Mouse (Mus musculus) erythroblast, adult 5-6 weeks (primary cell): Measurements from ENCODE around the gene Cdk2ap1. TPM values are rescaled to one million over a fixed set of nuclear protein-coding genes. Genes with fewer than 3 reads are reported as not detected.
"Not testable (repeated sequence)": the region's sequence is repeated elsewhere in the genome, so short reads cannot be mapped to it uniquely, and the experiment has no call there.

Experiments used
- ATAC-seq: replicated peaks from 2 replicates; pipeline ENCODE4 v1.8.0; 2016; ENCODE audit warnings: moderate number of reproducible peaks, mild to moderate bottlenecking, moderate TSS enrichment, inconsistent platforms; ENCODE audit not compliant: poor library complexity, low FRiP score, severe bottlenecking
- total RNA-seq, 2 experiments: library from RNA; stranded (forward) in 1 of 2; stranded (reverse) in 1 of 2; fragments of 150-400 nt in 1 of 2; fragments of 200-764, 138-1000 nt in 1 of 2; gene quantifications; 2 replicates each; pipeline versions ENCODE4 v1.2.3 to v1.2.4; 2015 to 2017; ENCODE audit warnings: low replicate concordance in 2 of 2

Cdk2ap1 gene
- total RNA-seq, 2 experiments from 2014 or later = 55.1 to 56.3 TPM

- ATAC-seq = no peak
Observed at GRCm38 (mm10) chr5:124300132-124300531, 62.8 kb downstream of the Cdk2ap1 start.

- not testable (repeated sequence) for ATAC-seq
Observed at GRCm38 (mm10) chr5:124299307-124299706, 63.6 kb downstream of the Cdk2ap1 start.

GRCm38 (mm10) chr5:124296475-124296874 lies 66.4 kb downstream of the Cdk2ap1 start:
- ATAC-seq = no peak

Other genes starting within 250 kb of the Cdk2ap1 start
- gene Arl6ip4, start 247.0 kb downstream of the Cdk2ap1 start, total RNA-seq (2015; ENCODE audit: low replicate concordance) = 18.4 and 22.9 TPM in 2 replicates
- 12.2 and 65.1 TPM in 2 replicates for gene Arl6ip4, start 247.0 kb downstream of the Cdk2ap1 start, total RNA-seq (2017; ENCODE audit: low replicate concordance)
- gene Pitpnm2, start 113.3 kb downstream of the Cdk2ap1 start, total RNA-seq (2015; ENCODE audit: low replicate concordance) = 0.42 and 1.9 TPM in 2 replicates
- 0.28 and 1.0 TPM in 2 replicates for gene Pitpnm2, start 113.3 kb downstream of the Cdk2ap1 start, total RNA-seq (2017; ENCODE audit: low replicate concordance)
- 3.1 and 14.4 TPM in 2 replicates for gene Mphosph9, start 35.1 kb downstream of the Cdk2ap1 start, total RNA-seq (2015; ENCODE audit: low replicate concordance)
- gene Mphosph9, start 35.1 kb downstream of the Cdk2ap1 start, total RNA-seq (2017; ENCODE audit: low replicate concordance) = 7.8 and 28.5 TPM in 2 replicates
- gene 2810006K23Rik, start 35.0 kb downstream of the Cdk2ap1 start, total RNA-seq (2015; ENCODE audit: low replicate concordance) = 2.3 and 2.9 TPM in 2 replicates
- gene 2810006K23Rik, start 35.0 kb downstream of the Cdk2ap1 start, total RNA-seq (2017; ENCODE audit: low replicate concordance) = 3.1 and 3.3 TPM in 2 replicates
- 23.4 and 29.4 TPM in 2 replicates for gene Sbno1, start 62.9 kb upstream of the Cdk2ap1 start, total RNA-seq (2015; ENCODE audit: low replicate concordance)
- gene Sbno1, start 62.9 kb upstream of the Cdk2ap1 start, total RNA-seq (2017; ENCODE audit: low replicate concordance) = 30.7 and 71.1 TPM in 2 replicates
- gene Kmt5a, start 76.8 kb upstream of the Cdk2ap1 start, total RNA-seq (2015; ENCODE audit: low replicate concordance) = 89.3 and 92.4 TPM in 2 replicates
- gene Kmt5a, start 76.8 kb upstream of the Cdk2ap1 start, total RNA-seq (2017; ENCODE audit: low replicate concordance) = 105 and 107 TPM in 2 replicates
- gene Rilpl2, start 115.3 kb upstream of the Cdk2ap1 start, total RNA-seq (2015; ENCODE audit: low replicate concordance) = 9.4 and 19.0 TPM in 2 replicates
- 13.1 and 13.4 TPM in 2 replicates for gene Rilpl2, start 115.3 kb upstream of the Cdk2ap1 start, total RNA-seq (2017; ENCODE audit: low replicate concordance)
- 3.8 TPM in 1 of 2 replicates, not detected in the other for gene Snrnp35, start 120.1 kb upstream of the Cdk2ap1 start, total RNA-seq (2015; ENCODE audit: low replicate concordance)
- gene Snrnp35, start 120.1 kb upstream of the Cdk2ap1 start, total RNA-seq (2017; ENCODE audit: low replicate concordance) = 6.0 and 6.8 TPM in 2 replicates
- gene Rilpl1, start 168.3 kb upstream of the Cdk2ap1 start, total RNA-seq (2015; ENCODE audit: low replicate concordance) = not detected in 2 replicates
- gene Rilpl1, start 168.3 kb upstream of the Cdk2ap1 start, total RNA-seq (2017; ENCODE audit: low replicate concordance) = 1.1 and 1.6 TPM in 2 replicates
- 187 and 211 TPM in 2 replicates for gene Tmed2, start 177.6 kb upstream of the Cdk2ap1 start, total RNA-seq (2015; ENCODE audit: low replicate concordance)
- gene Tmed2, start 177.6 kb upstream of the Cdk2ap1 start, total RNA-seq (2017; ENCODE audit: low replicate concordance) = 222 and 325 TPM in 2 replicates
- gene Ddx55, start 189.8 kb upstream of the Cdk2ap1 start, total RNA-seq (2015; ENCODE audit: low replicate concordance) = 0.38 and 2.9 TPM in 2 replicates
- gene Ddx55, start 189.8 kb upstream of the Cdk2ap1 start, total RNA-seq (2017; ENCODE audit: low replicate concordance) = 0.85 and 5.0 TPM in 2 replicates
- gene Eif2b1, start 216.0 kb upstream of the Cdk2ap1 start, total RNA-seq (2015; ENCODE audit: low replicate concordance) = 14.4 and 18.1 TPM in 2 replicates
- gene Eif2b1, start 216.0 kb upstream of the Cdk2ap1 start, total RNA-seq (2017; ENCODE audit: low replicate concordance) = 5.0 and 8.1 TPM in 2 replicates
- 0.19 and 3.8 TPM in 2 replicates for gene Gtf2h3, start 216.1 kb upstream of the Cdk2ap1 start, total RNA-seq (2015; ENCODE audit: low replicate concordance)
- 10.3 and 10.6 TPM in 2 replicates for gene Gtf2h3, start 216.1 kb upstream of the Cdk2ap1 start, total RNA-seq (2017; ENCODE audit: low replicate concordance)